Mouse (Mus musculus) A20 (cell line): ENCODE results near the gene Tmem8b.
A peak's percentile ranks its signal among the peaks of the same experiment; 100 is the strongest.

Experiments used
- DNase-seq: peaks from one replicate; pipeline ENCODE4 v3.0.0-alpha.2; 2011; ENCODE audit warnings: low read depth, low spot score

Gene Tmem8b

DNA sequence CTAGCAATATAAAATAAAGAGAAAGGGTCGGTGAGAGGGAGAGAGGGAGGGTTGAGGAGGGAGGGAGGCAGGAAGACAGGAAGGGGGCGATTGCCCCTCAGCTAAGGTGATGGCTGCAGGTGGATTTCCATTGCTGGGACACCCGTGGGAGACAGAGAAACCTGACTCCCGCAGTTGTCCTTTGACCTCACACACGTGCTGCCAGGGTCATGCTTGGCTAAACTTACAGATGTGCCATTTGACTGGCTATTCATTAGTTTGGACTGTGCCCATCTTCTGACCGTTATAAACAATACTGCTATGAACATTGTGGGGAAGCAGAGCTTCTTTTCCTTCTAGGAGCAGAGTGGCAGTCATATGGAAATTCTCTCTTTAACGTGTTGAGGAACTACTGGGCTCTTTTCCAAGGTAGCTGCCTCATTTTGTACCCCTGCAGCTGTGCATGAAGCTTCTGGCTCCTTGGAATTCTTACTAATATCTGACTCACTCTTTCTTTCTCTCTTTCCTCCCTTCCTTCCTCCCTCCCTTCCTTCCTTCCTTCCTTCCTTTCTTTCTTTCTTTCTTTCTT lies 45.0 kb downstream of the Tmem8b start:
- no peak for DNase-seq

DNA sequence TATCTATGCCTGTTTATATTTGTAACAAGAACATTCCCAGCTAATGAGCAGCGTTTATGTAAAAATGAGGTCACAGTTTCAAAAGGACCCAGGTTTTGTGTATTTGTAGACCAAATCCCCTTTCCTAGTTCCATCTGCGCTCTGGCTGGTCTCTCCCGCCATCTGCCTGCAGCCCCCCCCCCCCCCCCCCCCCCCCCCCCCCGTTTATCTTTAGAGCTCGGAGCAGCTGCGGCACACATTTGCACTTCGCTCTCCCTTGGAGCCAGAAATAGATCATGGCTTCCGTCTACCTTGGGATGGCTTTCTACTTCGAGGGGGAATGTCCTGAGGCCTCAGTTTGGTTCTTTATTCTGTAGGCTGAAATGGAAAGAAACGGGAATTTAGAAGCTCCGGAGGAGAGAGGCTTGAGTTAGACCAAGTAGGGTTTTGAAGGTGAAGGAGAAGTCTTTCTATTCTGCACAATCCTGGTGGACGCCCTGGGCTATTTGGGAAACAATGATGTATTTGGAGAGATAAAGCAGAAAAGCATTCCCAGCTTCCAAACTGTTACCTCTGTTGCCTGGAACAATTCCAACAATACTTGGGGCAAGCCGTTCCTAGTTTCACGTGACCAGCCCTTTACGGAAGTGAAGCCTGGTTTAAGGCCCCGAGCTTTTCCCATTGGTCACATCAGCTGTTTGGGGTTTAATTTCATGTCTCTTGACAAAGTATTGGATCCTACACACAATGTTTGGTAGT lies 51.9 kb downstream of the Tmem8b start:
- no peak for DNase-seq

DNA sequence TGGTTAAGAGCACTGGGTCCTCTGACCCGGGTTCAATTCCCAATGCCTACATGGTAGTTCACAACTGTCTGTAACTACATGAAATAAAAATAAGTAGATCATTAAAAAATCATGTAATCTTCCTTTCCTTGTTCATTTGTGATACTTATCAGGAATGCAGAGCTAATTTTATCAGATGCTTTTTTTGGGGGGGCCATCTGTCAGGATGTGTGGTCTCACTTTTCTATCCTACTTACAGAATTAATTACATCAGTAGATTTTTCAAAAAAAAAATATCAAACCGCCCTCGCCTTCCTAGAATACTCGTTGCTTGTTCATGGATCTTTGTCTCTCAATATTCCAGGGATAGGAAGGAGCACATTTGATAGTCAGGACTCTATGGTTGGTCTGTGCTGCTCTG lies 53.4 kb downstream of the Tmem8b start:
- no peak for DNase-seq

DNA sequence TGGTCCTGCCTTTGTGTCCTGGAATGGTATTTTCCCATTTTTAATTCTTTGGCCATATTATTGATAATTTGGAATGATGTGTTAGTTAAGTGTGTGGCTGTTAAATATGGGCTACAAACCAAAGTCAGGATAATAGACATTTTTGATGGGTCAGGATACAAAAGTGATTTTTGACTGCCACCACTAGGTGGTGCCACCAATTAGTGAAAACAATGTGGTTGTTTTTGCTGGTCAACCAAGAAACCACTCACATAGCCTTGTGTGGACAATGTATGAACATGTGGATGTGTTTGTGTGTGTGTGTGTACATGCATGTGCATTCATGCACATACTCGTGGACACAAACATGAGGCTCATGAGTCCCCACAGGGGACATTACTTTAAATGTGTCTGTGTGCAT lies 56.0 kb downstream of the Tmem8b start:
- DNase-seq: peak; percentile 44

GRCm38 (mm10) chr4:43726228-43726993 lies 57.6 kb downstream of the Tmem8b start:
- DNase-seq: no peak

DNA sequence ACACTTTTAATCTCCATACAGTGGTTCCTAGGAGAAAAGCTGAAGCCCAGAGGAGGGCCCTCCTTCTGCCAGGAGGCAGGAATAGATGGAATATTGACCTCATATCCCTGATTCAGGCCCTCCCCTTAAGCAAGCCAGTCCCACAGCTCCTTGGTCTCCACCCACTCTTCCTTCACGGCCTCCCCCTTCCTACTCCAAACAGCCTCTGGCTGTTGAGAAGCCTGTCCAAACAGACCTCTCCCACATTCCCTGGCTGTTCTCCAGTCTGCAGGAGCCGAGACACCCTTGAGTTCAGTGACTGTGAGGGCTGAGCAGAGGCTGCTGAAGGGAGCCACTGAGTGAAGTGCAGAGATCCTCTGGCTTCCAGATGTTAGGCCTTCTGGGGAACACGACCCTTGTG lies 58.2 kb downstream of the Tmem8b start, which contains the start of gene Hrct1:
TSS of gene Hrct1 (plus strand) at position 194 of the 400 bp plus-strand sequence.
- no peak for DNase-seq

- DNase-seq: no peak
Measured at GRCm38 (mm10) chr4:43727718-43728575, 59.2 kb downstream of the Tmem8b start.

GRCm38 (mm10) chr4:43728576-43728954 lies 59.8 kb downstream of the Tmem8b start:
- no peak for DNase-seq

DNA sequence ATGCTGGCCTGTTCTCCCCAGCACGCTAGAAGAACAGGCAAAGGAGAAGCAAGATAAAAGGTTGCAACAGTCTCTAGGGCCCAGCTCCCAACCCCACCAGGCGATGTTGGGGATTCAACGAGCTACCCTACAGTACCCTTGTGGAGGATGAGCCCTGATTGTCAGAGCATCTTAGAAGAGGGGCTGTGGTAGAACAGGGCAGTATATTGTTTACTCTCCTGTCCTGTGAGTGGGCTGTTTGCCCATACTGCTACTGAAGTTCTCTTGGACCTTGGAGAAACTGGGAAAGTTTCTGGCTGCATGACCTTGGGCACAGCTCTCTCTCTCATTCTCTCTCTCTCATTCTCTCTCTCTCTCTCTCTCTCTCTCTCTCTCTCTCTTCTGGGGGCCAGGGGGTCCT lies 60.4 kb downstream of the Tmem8b start:
- DNase-seq: no peak

GRCm38 (mm10) chr4:43729794-43730550 lies 61.2 kb downstream of the Tmem8b start, which contains the start of gene Spaar:
Gene Spaar, plus strand, starts transcription at chr4:43730034.
- no peak for DNase-seq

DNA sequence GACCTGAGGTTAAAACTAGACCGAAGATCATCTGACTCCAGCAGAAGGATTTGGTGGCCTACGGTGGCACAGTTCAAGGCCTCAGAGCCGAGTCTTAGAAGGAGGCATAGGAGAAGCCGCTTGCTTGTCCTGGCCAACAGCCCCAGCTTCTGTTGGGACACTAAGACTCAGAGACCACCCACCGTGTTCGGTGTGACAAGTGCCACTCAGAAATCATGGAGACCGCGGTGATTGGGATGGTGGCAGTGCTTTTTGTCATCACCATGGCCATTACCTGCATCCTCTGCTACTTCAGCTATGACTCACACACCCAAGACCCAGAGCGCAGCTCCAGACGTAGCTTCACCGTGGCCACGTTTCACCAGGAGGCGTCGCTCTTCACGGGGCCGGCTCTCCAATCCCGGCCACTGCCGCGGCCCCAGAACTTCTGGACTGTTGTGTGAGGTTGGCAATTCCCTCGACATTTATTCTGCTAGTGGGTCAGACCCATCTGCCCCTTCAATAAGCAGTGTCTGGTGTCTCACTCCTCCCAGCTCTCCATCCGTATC lies 62.1 kb downstream of the Tmem8b start:
- peak; percentile 24 for DNase-seq

DNA sequence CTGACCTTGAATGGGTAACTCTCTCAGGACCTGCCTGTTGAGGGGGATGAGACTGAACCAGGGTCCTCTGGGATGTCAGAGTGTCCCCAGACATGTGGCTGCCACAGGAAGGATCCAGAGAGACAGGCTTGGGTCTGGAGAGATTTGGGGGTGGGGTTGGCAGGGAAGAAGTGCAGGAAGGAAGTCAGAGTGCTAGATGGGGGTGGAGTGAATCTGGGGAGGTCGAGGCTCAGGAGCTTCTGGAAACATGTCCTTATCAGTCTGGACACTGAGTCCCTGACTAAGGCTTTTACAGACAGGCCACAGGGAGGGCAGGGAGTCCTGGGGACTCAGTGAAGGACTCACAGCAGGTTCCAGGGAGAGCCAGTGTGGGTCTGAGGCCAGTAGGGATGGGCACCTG lies 63.4 kb downstream of the Tmem8b start:
- DNase-seq: no peak

DNA sequence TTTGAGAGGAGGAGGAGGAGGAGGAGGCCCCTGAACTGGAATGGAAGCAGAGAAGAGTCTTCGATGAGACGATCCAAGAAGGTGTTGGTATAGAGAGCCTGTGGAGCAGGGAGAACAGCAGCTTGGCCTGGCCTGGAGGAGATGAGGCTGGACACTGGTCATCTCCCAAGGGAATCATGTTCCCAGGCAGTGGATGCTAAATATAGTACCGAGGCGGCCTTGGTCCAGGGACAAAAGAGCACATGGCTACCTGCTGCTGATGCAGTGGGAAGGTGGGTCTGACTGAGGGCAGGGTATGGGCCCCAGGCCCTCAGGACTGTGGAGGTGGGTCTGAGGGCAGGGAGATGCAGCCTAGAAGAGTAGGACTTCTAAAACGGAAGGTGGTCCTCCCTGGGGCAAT lies 64.4 kb downstream of the Tmem8b start:
- no peak for DNase-seq

DNA sequence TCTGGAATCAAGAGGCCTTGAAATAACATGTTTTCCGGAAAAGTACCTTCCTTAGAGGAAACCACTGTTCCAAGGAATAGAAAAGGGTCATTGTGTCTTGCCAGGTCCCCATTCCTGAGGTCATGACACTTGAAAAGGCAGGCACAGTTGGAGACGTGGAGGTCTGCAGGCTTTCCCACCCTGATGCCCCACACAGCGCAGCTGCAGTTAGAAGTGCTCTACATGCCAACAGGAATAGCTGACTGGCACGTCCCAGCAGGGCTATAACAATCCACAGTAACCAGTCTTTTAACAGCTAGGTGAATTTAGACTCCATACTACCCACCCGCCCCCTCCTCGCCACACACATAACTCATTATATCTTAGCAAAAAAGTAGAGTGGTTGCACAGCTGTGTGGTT lies 68.4 kb downstream of the Tmem8b start:
- DNase-seq: no peak

GRCm38 (mm10) chr4:43738989-43739674 lies 70.4 kb downstream of the Tmem8b start:
- no peak for DNase-seq

DNA sequence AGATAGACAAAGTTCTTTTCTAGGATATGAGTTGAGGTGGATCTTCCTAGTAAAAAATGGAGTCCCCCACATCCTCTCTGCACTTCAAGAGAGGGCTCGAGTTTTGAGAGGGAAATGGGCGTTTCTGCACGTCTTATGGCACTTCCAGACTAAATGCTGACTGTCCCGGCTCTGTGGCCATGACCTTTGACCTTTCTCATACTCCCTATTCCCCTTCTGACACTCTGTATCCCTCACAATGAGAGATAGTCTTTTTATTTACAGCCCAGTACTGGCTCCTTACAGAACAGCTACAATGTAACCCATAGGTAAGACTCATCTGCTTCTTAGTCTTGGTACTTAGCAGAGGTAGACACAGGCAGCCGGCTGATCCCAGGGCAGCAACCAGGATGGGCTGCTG lies 72.8 kb downstream of the Tmem8b start:
- no peak for DNase-seq
